Mouse (Mus musculus): Measurements from ENCODE around the gene Prss8. TPM values are rescaled to one million over a fixed set of nuclear protein-coding genes. Genes with fewer than 3 reads are reported as not detected.

Prss8 gene
- polyA plus RNA-seq, 1 experiment from 2014 or later, result 5.0 TPM

Other genes starting within 250 kb of the Prss8 start
- 120 and 127 TPM in 2 replicates for gene Bcl7c, start 221.2 kb downstream of the Prss8 start, polyA plus RNA-seq (2016; fragmentation: Nextera tagmentation; extraction: Ambion mirVana)
- 29.3 and 30.0 TPM in 2 replicates for gene Ctf1, start 217.4 kb downstream of the Prss8 start, polyA plus RNA-seq (2016; fragmentation: Nextera tagmentation; extraction: Ambion mirVana)
- 0.36 and 0.60 TPM in 2 replicates for gene Ctf2, start 197.9 kb downstream of the Prss8 start, polyA plus RNA-seq (2016; fragmentation: Nextera tagmentation; extraction: Ambion mirVana)
- 9.0 and 10.5 TPM in 2 replicates for gene Fbxl19, start 185.6 kb downstream of the Prss8 start, polyA plus RNA-seq (2016; fragmentation: Nextera tagmentation; extraction: Ambion mirVana)
- gene Orai3, start 160.3 kb downstream of the Prss8 start, polyA plus RNA-seq (2016; fragmentation: Nextera tagmentation; extraction: Ambion mirVana), result 15.2 and 15.4 TPM in 2 replicates
- gene Setd1a, start 153.4 kb downstream of the Prss8 start, polyA plus RNA-seq (2016; fragmentation: Nextera tagmentation; extraction: Ambion mirVana), result 24.7 and 25.2 TPM in 2 replicates
- not detected in 2 replicates for gene Gm49388, start 144.5 kb downstream of the Prss8 start, polyA plus RNA-seq (2016; fragmentation: Nextera tagmentation; extraction: Ambion mirVana)
- gene Hsd3b7, start 129.5 kb downstream of the Prss8 start, polyA plus RNA-seq (2016; fragmentation: Nextera tagmentation; extraction: Ambion mirVana), result 9.5 and 9.8 TPM in 2 replicates
- 31.8 and 41.5 TPM in 2 replicates for gene Stx4a, start 105.8 kb downstream of the Prss8 start, polyA plus RNA-seq (2016; fragmentation: Nextera tagmentation; extraction: Ambion mirVana)
- gene Stx1b, start 105.6 kb downstream of the Prss8 start, polyA plus RNA-seq (2016; fragmentation: Nextera tagmentation; extraction: Ambion mirVana), result 8.4 and 9.3 TPM in 2 replicates
- 17.5 and 19.0 TPM in 2 replicates for gene Zfp646, start 53.9 kb downstream of the Prss8 start, polyA plus RNA-seq (2016; fragmentation: Nextera tagmentation; extraction: Ambion mirVana)
- 29.8 and 31.1 TPM in 2 replicates for gene Zfp668, start 53.3 kb downstream of the Prss8 start, polyA plus RNA-seq (2016; fragmentation: Nextera tagmentation; extraction: Ambion mirVana)
- 1.4 and 1.6 TPM in 2 replicates for gene Prss53, start 39.1 kb downstream of the Prss8 start, polyA plus RNA-seq (2016; fragmentation: Nextera tagmentation; extraction: Ambion mirVana)
- gene Gm21974, start 34.6 kb downstream of the Prss8 start, polyA plus RNA-seq (2016; fragmentation: Nextera tagmentation; extraction: Ambion mirVana), result not detected in 2 replicates
- gene Vkorc1, start 34.5 kb downstream of the Prss8 start, polyA plus RNA-seq (2016; fragmentation: Nextera tagmentation; extraction: Ambion mirVana), result 81.7 and 84.7 TPM in 2 replicates
- gene Bckdk, start 26.0 kb downstream of the Prss8 start, polyA plus RNA-seq (2016; fragmentation: Nextera tagmentation; extraction: Ambion mirVana), result 83.0 and 90.1 TPM in 2 replicates
- 50.9 and 51.3 TPM in 2 replicates for gene Kat8, start 17.6 kb downstream of the Prss8 start, polyA plus RNA-seq (2016; fragmentation: Nextera tagmentation; extraction: Ambion mirVana)
- 9.6 and 10.7 TPM in 2 replicates for gene Prss36, start 16.6 kb upstream of the Prss8 start, polyA plus RNA-seq (2016; fragmentation: Nextera tagmentation; extraction: Ambion mirVana)
- 597 and 605 TPM in 2 replicates for gene Fus, start 37.4 kb upstream of the Prss8 start, polyA plus RNA-seq (2016; fragmentation: Nextera tagmentation; extraction: Ambion mirVana)
- 9.2 and 10.5 TPM in 2 replicates for gene Pycard, start 63.8 kb upstream of the Prss8 start, polyA plus RNA-seq (2016; fragmentation: Nextera tagmentation; extraction: Ambion mirVana)
- gene Trim72, start 73.8 kb upstream of the Prss8 start, polyA plus RNA-seq (2016; fragmentation: Nextera tagmentation; extraction: Ambion mirVana), result 0.23 and 0.61 TPM in 2 replicates
- gene Itgam, start 132.5 kb upstream of the Prss8 start, polyA plus RNA-seq (2016; fragmentation: Nextera tagmentation; extraction: Ambion mirVana), result 0.64 and 0.89 TPM in 2 replicates
- gene Gm49368, start 132.6 kb upstream of the Prss8 start, polyA plus RNA-seq (2016; fragmentation: Nextera tagmentation; extraction: Ambion mirVana), result not detected in 2 replicates
- gene Itgax, start 199.4 kb upstream of the Prss8 start, polyA plus RNA-seq (2016; fragmentation: Nextera tagmentation; extraction: Ambion mirVana), result not detected in 2 replicates
- not detected in 2 replicates for gene Itgad, start 224.3 kb upstream of the Prss8 start, polyA plus RNA-seq (2016; fragmentation: Nextera tagmentation; extraction: Ambion mirVana)